Mouse (Mus musculus) lung, postnatal 0 days (tissue): ENCODE measurements at regions not wholly inside any gene's neighbourhood (a gene's known extent, or its start where the extent isn't known, plus 50 kb on each side); places are given as distances from the start of the nearest gene placed in this dataset.

ENCODE experiments used
- ATAC-seq: fragments of 200-750 bp; cut with Nextera tagmentation; 2 replicates; pipeline ENCODE4 v1.8.0; 2017; ENCODE audit warnings: moderate library complexity
- DNase-seq: peaks from one replicate; pipeline ENCODE4 v3.0.0-alpha.2; 2016; ENCODE audit warnings: low spot score
- H3K27ac ChIP-seq: fragments of 300-500 bp; sonication (generic); 2 replicates; pipeline ENCODE4 v1.5.1; 2014; ENCODE audit warnings: antibody characterized with exemption, mild to moderate bottlenecking, low read length, mixed read lengths
- H3K27me3 ChIP-seq: fragments of 300-500 bp; sonication (generic); replicated peaks from 2 replicates; pipeline ENCODE4 v1.6.1; 2014; ENCODE audit warnings: low read length, mixed read lengths; ENCODE audit not compliant: insufficient read depth
- H3K36me3 ChIP-seq: fragments of 300-500 bp; sonication (generic); 2 replicates; pipeline ENCODE4 v1.6.1; 2014; ENCODE audit warnings: low read length, mixed read lengths; ENCODE audit not compliant: insufficient read depth
- H3K4me1 ChIP-seq: fragments of 300-500 bp; sonication (generic); 2 replicates; pipeline ENCODE4 v1.6.1; 2014; ENCODE audit warnings: antibody characterized with exemption, low read depth, low read length, mixed read lengths; ENCODE audit not compliant: insufficient read depth
- H3K4me2 ChIP-seq: fragments of 300-500 bp; sonication (generic); replicated peaks from 2 replicates; pipeline ENCODE4 v1.6.1; 2014; ENCODE audit warnings: low read depth, mild to moderate bottlenecking, low read length, moderate library complexity, mixed read lengths
- H3K4me3 ChIP-seq: fragments of 300-500 bp; sonication (generic); 2 replicates; pipeline ENCODE4 v1.5.1; 2014; ENCODE audit warnings: low read depth, low read length
- H3K9ac ChIP-seq: fragments of 300-500 bp; sonication (generic); replicated peaks from 2 replicates; pipeline ENCODE4 v1.6.1; 2014; ENCODE audit warnings: low read depth, mild to moderate bottlenecking
- H3K9me3 ChIP-seq: fragments of 300-500 bp; sonication (generic); 2 replicates; pipeline ENCODE4 v1.6.1; 2016; ENCODE audit warnings: low read length, mixed read lengths
- CTCF ChIP-seq: IDR thresholded peaks from 2 replicates; pipeline ENCODE4 v1.5.1; 2016; ENCODE audit warnings: antibody characterized with exemption, mild to moderate bottlenecking
- EP300 ChIP-seq: IDR thresholded peaks from 2 replicates; pipeline ENCODE4 v1.6.1; 2016; ENCODE audit warnings: antibody characterized with exemption, mild to moderate bottlenecking, control low read depth
- WGBS: fragments of 180-500 bp; shearing (Covaris S2); extraction: QIAGEN DNeasy Blood & Tissue Kit; methylation state at CpG from one replicate; pipeline ENCODE4 v1.1.7; 2014; 5-methylcytosine and 5-hydroxymethylcytosine counted together

- Histone ChIP-seq H3K36me3 (no peaks in the 10 kb centered on the region), H3K4me3 (no peak overlapping the region), H3K27ac (no peak overlapping the region), H3K4me1 (peaks cover 5% of the 10 kb centered on the region; the same call in 1 of the 2 replicates), H3K27me3 (no peaks in the 10 kb centered on the region), H3K9me3 (no peaks in the 10 kb centered on the region), H3K4me2 (no peak overlapping the region), H3K9ac (no peak overlapping the region)
- WGBS, result 67% methylated on average over 5 of the region's 5 CpGs
- DNase-seq, result no peak
- no peak for TF ChIP-seq CTCF
- no peak for TF ChIP-seq EP300
- no peak for ATAC-seq
Measured at GRCm38 (mm10) chr11:117538732-117539131, 54.6 kb downstream of the Gm11733 start.

- Histone ChIP-seq H3K9ac (no peak overlapping the region), H3K36me3 (no peaks in the 10 kb centered on the region), H3K4me3 (no peak overlapping the region), H3K27me3 (no peaks in the 10 kb centered on the region), H3K9me3 (no peaks in the 10 kb centered on the region), H3K27ac (no peak overlapping the region), H3K4me1 (peaks cover 1% of the 10 kb centered on the region; the same call in 1 of the 2 replicates), H3K4me2 (no peak overlapping the region)
- ATAC-seq (no peak), DNase-seq (no peak)
- 40% methylated on average over 5 of the region's 5 CpGs for WGBS
- TF ChIP-seq CTCF, result no peak
Measured at GRCm38 (mm10) chr11:117540609-117541008, 56.4 kb downstream of the Gm11733 start.

GRCm38 (mm10) chr11:117541205-117541884 is 57.2 kb downstream of the Gm11733 start:
- H3K4me1 ChIP-seq, result no peaks in the 10 kb centered on the region
- H3K4me3 ChIP-seq, result no peak overlapping the region
- H3K27me3 ChIP-seq, result no peaks in the 10 kb centered on the region
- H3K9ac ChIP-seq, result no peak overlapping the region
- ATAC-seq (peak; percentile 75), DNase-seq (peak; percentile 75)
- TF ChIP-seq CTCF (0 out of 2 replicates have a peak, but pooled peaks have one; percentile 19), EP300 (no peak)
- H3K4me2 ChIP-seq, result no peak overlapping the region
- no peak overlapping the region for H3K27ac ChIP-seq
- no peaks in the 10 kb centered on the region for H3K9me3 ChIP-seq
- WGBS, result 3% methylated on average over 6 of the region's 6 CpGs
- H3K36me3 ChIP-seq, result no peaks in the 10 kb centered on the region

GRCm38 (mm10) chr11:117543191-117543590 is 59.0 kb downstream of the Gm11733 start:
- no peaks in the 10 kb centered on the region for H3K4me1 ChIP-seq
- no peak overlapping the region for H3K4me3 ChIP-seq
- no peak overlapping the region for H3K4me2 ChIP-seq
- WGBS, result 51% methylated on average over 6 of the region's 6 CpGs
- ATAC-seq, result no peak; the same call in 1 of the 2 replicates
- H3K9me3 ChIP-seq, result no peaks in the 10 kb centered on the region
- no peak overlapping the region for H3K9ac ChIP-seq
- TF ChIP-seq EP300 (no peak), CTCF (no peak)
- H3K27me3 ChIP-seq, result no peaks in the 10 kb centered on the region
- H3K27ac ChIP-seq, result no peak overlapping the region
- no peak for DNase-seq
- no peaks in the 10 kb centered on the region for H3K36me3 ChIP-seq

- Histone ChIP-seq H3K4me3 (no peak overlapping the region), H3K4me1 (no peaks in the 10 kb centered on the region), H3K27ac (no peak overlapping the region), H3K27me3 (no peaks in the 10 kb centered on the region), H3K9ac (no peak overlapping the region), H3K9me3 (no peaks in the 10 kb centered on the region), H3K36me3 (no peaks in the 10 kb centered on the region), H3K4me2 (no peak overlapping the region)
- no peak for ATAC-seq
- no peak for DNase-seq
- 33% methylated on average over 6 of the region's 6 CpGs for WGBS
- TF ChIP-seq CTCF (no peak), EP300 (no peak)
Measured at GRCm38 (mm10) chr11:117544507-117544906, 60.3 kb downstream of the Gm11733 start.

GRCm38 (mm10) chr11:117544926-117545325 is 60.8 kb downstream of the Gm11733 start:
- WGBS, result 43% methylated on average over 3 of the region's 3 CpGs
- ATAC-seq, result no peak
- no peak overlapping the region for H3K27ac ChIP-seq
- no peaks in the 10 kb centered on the region for H3K36me3 ChIP-seq
- H3K9me3 ChIP-seq, result no peaks in the 10 kb centered on the region
- no peak for DNase-seq
- H3K27me3 ChIP-seq, result no peaks in the 10 kb centered on the region
- TF ChIP-seq EP300 (no peak), CTCF (no peak)
- no peaks in the 10 kb centered on the region for H3K4me1 ChIP-seq
- H3K4me3 ChIP-seq, result no peak overlapping the region
- H3K9ac ChIP-seq, result no peak overlapping the region
- no peak overlapping the region for H3K4me2 ChIP-seq

GRCm38 (mm10) chr11:117551926-117552325 is 67.8 kb downstream of the Gm11733 start:
- no peak overlapping the region for H3K27ac ChIP-seq
- no peaks in the 10 kb centered on the region for H3K4me1 ChIP-seq
- DNase-seq (no peak), ATAC-seq (no peak)
- no peak overlapping the region for H3K4me3 ChIP-seq
- TF ChIP-seq CTCF, result no peak
- no peak for TF ChIP-seq EP300
- no peak overlapping the region for H3K9ac ChIP-seq
- H3K27me3 ChIP-seq, result no peaks in the 10 kb centered on the region
- no peaks in the 10 kb centered on the region for H3K36me3 ChIP-seq
- no peaks in the 10 kb centered on the region for H3K9me3 ChIP-seq
- H3K4me2 ChIP-seq, result no peak overlapping the region
- WGBS, result 95% methylated on average over 5 of the region's 5 CpGs
